Mouse (Mus musculus) ES-Bruce4 (cell line): ENCODE results near the gene Cyp27b1. TPM values are rescaled to one million over a fixed set of nuclear protein-coding genes. Genes with fewer than 3 reads are reported as not detected.
A peak's percentile ranks its signal among the peaks of the same experiment; 100 is the strongest.

Source experiments
- H3K27ac ChIP-seq: 2 replicates; pipeline ENCODE4 v1.5.1; 2012; ENCODE audit warnings: low read length, inconsistent platforms; ENCODE audit not compliant: insufficient read depth
- H3K27me3 ChIP-seq: 2 replicates; pipeline ENCODE4 v1.6.1; 2012; ENCODE audit warnings: mild to moderate bottlenecking, low read length, inconsistent platforms; ENCODE audit not compliant: control insufficient read depth, poor library complexity, insufficient read depth, severe bottlenecking
- H3K36me3 ChIP-seq: 2 replicates; pipeline ENCODE4 v1.6.1; 2012; ENCODE audit warnings: inconsistent platforms, mild to moderate bottlenecking, low read length, moderate library complexity; ENCODE audit not compliant: control insufficient read depth, poor library complexity, insufficient read depth, severe bottlenecking
- H3K4me1 ChIP-seq: one replicate; pipeline ENCODE4 v1.8.1; 2011; ENCODE audit warnings: low read length; ENCODE audit not compliant: control insufficient read depth, insufficient read depth
- H3K4me3 ChIP-seq: 2 replicates; pipeline ENCODE4 v1.5.1; 2011; ENCODE audit warnings: low read depth, mild to moderate bottlenecking, low read length
- H3K9ac ChIP-seq: 2 replicates; pipeline ENCODE4 v1.6.1; 2012; ENCODE audit warnings: low read depth, mild to moderate bottlenecking, inconsistent platforms; ENCODE audit not compliant: poor library complexity, severe bottlenecking
- H3K9me3 ChIP-seq: replicated peaks from 2 replicates; pipeline ENCODE4 v1.6.1; 2012; ENCODE audit warnings: mild to moderate bottlenecking, low read length, inconsistent platforms; ENCODE audit not compliant: control insufficient read depth, poor library complexity, insufficient read depth, severe bottlenecking
- CTCF ChIP-seq: IDR thresholded peaks from one replicate; pipeline ENCODE4 v1.8.1; 2011; ENCODE audit warnings: low read depth, low read length
- EP300 ChIP-seq: IDR thresholded peaks from 2 replicates; pipeline ENCODE4 v1.6.1; 2011; ENCODE audit warnings: low read depth, low read length; ENCODE audit not compliant: insufficient read depth
- POLR2A ChIP-seq: IDR thresholded peaks from one replicate; pipeline ENCODE4 v1.8.1; 2011; ENCODE audit warnings: low read length; ENCODE audit not compliant: insufficient read depth
- polyA plus RNA-seq: library from polyadenylated mRNA; stranded (reverse); fragments of >200 nt; gene quantifications from 2 replicates; pipeline ENCODE4 v1.2.4, GENCODE M21; 2011; ENCODE audit warnings: low read depth; ENCODE audit not compliant: missing spikeins, insufficient read depth, insufficient read length

The Cyp27b1 gene
- polyA plus RNA-seq, 1 experiment: 0.42 TPM

GRCm38 (mm10) chr10:127042468-127043115, 5.5 kb upstream of the Cyp27b1 start:
- TF ChIP-seq CTCF: no peak
- TF ChIP-seq POLR2A: no peak
- no peak for TF ChIP-seq EP300
- Histone ChIP-seq H3K4me1 (no peaks in the 10 kb centered on the region), H3K9me3 (no peaks in the 10 kb centered on the region), H3K36me3 (0 out of 2 replicates have a peak, but pooled peaks cover 4% of the 10 kb centered on the region), H3K9ac (peak overlapping the region; percentile 75), H3K27me3 (no peaks in the 10 kb centered on the region), H3K4me3 (peak overlapping the region; percentile 80), H3K27ac (no peak overlapping the region)

- Histone ChIP-seq H3K9me3 (no peaks in the 10 kb centered on the region), H3K4me3 (no peak overlapping the region), H3K27me3 (no peaks in the 10 kb centered on the region), H3K4me1 (no peaks in the 10 kb centered on the region), H3K36me3 (0 out of 2 replicates have a peak, but pooled peaks cover 4% of the 10 kb centered on the region), H3K9ac (no peak overlapping the region), H3K27ac (no peak overlapping the region)
- TF ChIP-seq CTCF (no peak), EP300 (no peak), POLR2A (no peak)
Observed at GRCm38 (mm10) chr10:127043187-127043586, 4.9 kb upstream of the Cyp27b1 start.

- H3K27ac ChIP-seq: no peak overlapping the region
- no peaks in the 10 kb centered on the region for H3K9me3 ChIP-seq
- no peaks in the 10 kb centered on the region for H3K4me1 ChIP-seq
- no peak for TF ChIP-seq EP300
- TF ChIP-seq POLR2A: no peak
- TF ChIP-seq CTCF: no peak
- H3K27me3 ChIP-seq: no peaks in the 10 kb centered on the region
- H3K36me3 ChIP-seq: 0 out of 2 replicates have a peak, but pooled peaks cover 4% of the 10 kb centered on the region
- peak overlapping the region; percentile 7 for H3K9ac ChIP-seq
- H3K4me3 ChIP-seq: peak overlapping the region; percentile 44
Observed at GRCm38 (mm10) chr10:127048608-127049394, 751 bp downstream of the Cyp27b1 start.

- 0 out of 2 replicates have a peak, but pooled peaks cover 2% of the 10 kb centered on the region for H3K36me3 ChIP-seq
- H3K4me1 ChIP-seq: no peaks in the 10 kb centered on the region
- no peak overlapping the region for H3K27ac ChIP-seq
- TF ChIP-seq CTCF (peak; percentile 61), EP300 (no peak)
- H3K9me3 ChIP-seq: no peaks in the 10 kb centered on the region
- H3K27me3 ChIP-seq: no peaks in the 10 kb centered on the region
- H3K4me3 ChIP-seq: peak overlapping the region; percentile 44
- H3K9ac ChIP-seq: peak overlapping the region; percentile 7
Observed at GRCm38 (mm10) chr10:127049395-127050118, 1.5 kb downstream of the Cyp27b1 start.

- no peak overlapping the region for H3K9ac ChIP-seq
- H3K4me1 ChIP-seq: no peaks in the 10 kb centered on the region
- no peak overlapping the region for H3K4me3 ChIP-seq
- TF ChIP-seq CTCF: no peak
- no peak for TF ChIP-seq POLR2A
- TF ChIP-seq EP300: no peak
- no peaks in the 10 kb centered on the region for H3K9me3 ChIP-seq
- no peaks in the 10 kb centered on the region for H3K27me3 ChIP-seq
- H3K36me3 ChIP-seq: no peaks in the 10 kb centered on the region
- H3K27ac ChIP-seq: no peak overlapping the region
Observed at GRCm38 (mm10) chr10:127050119-127050474, 2.0 kb downstream of the Cyp27b1 start.
